Mouse (Mus musculus) right cerebral cortex, postnatal 25 days (tissue): ENCODE data around the gene Pmel.

ENCODE experiments used
- DNase-seq: peaks from one replicate; pipeline ENCODE4 v3.0.0; 2022

Gene Pmel

GRCm38 (mm10) chr10:128703895-128704294, at the start of gene Pmel:
Gene Pmel, plus strand, starts transcription at chr10:128704195.
- DNase-seq = no peak

- DNase-seq = no peak
Measured at GRCm38 (mm10) chr10:128655254-128655653, 48.7 kb upstream of the Pmel start.

GRCm38 (mm10) chr10:128656731-128657130, 47.3 kb upstream of the Pmel start:
- no peak for DNase-seq

- DNase-seq = no peak
Measured at GRCm38 (mm10) chr10:128657844-128658243, 46.2 kb upstream of the Pmel start.

GRCm38 (mm10) chr10:128659490-128659889, 44.5 kb upstream of the Pmel start:
- DNase-seq = no peak

- no peak for DNase-seq
Measured at GRCm38 (mm10) chr10:128662465-128662864, 41.5 kb upstream of the Pmel start.

- no peak for DNase-seq
Measured at GRCm38 (mm10) chr10:128663441-128664220, 40.4 kb upstream of the Pmel start.

GRCm38 (mm10) chr10:128664808-128665207, 39.2 kb upstream of the Pmel start:
- no peak for DNase-seq

GRCm38 (mm10) chr10:128665307-128665706, 38.7 kb upstream of the Pmel start:
- DNase-seq = no peak

- DNase-seq = no peak
Measured at GRCm38 (mm10) chr10:128665806-128666205, 38.2 kb upstream of the Pmel start.

GRCm38 (mm10) chr10:128668790-128669672, 35.0 kb upstream of the Pmel start:
- peak; percentile 71 for DNase-seq

GRCm38 (mm10) chr10:128671148-128671547, 32.8 kb upstream of the Pmel start:
- DNase-seq = no peak

- peak; percentile 82 for DNase-seq
Measured at GRCm38 (mm10) chr10:128673763-128674468, 30.1 kb upstream of the Pmel start, which contains the start of gene Suox. Gene Suox, minus strand, starts transcription at chr10:128674073.

- DNase-seq = no peak
Measured at GRCm38 (mm10) chr10:128674469-128675008, 29.5 kb upstream of the Pmel start.

- no peak for DNase-seq
Measured at GRCm38 (mm10) chr10:128695411-128695991, 8.5 kb upstream of the Pmel start.

- DNase-seq = peak; percentile 99
Measured at GRCm38 (mm10) chr10:128695992-128696807, 7.8 kb upstream of the Pmel start, which contains the start of gene Rab5b. Gene Rab5b, minus strand, starts transcription at chr10:128696264.

- DNase-seq = no peak
Measured at GRCm38 (mm10) chr10:128697072-128697725, 6.8 kb upstream of the Pmel start.

- DNase-seq = no peak
Measured at GRCm38 (mm10) chr10:128699006-128699405, 5.0 kb upstream of the Pmel start.

- no peak for DNase-seq
Measured at GRCm38 (mm10) chr10:128699611-128700010, 4.4 kb upstream of the Pmel start.

GRCm38 (mm10) chr10:128700712-128701111, 3.3 kb upstream of the Pmel start:
- no peak for DNase-seq
